Mouse (Mus musculus): ENCODE data around the gene Fnip2.

DNA sequence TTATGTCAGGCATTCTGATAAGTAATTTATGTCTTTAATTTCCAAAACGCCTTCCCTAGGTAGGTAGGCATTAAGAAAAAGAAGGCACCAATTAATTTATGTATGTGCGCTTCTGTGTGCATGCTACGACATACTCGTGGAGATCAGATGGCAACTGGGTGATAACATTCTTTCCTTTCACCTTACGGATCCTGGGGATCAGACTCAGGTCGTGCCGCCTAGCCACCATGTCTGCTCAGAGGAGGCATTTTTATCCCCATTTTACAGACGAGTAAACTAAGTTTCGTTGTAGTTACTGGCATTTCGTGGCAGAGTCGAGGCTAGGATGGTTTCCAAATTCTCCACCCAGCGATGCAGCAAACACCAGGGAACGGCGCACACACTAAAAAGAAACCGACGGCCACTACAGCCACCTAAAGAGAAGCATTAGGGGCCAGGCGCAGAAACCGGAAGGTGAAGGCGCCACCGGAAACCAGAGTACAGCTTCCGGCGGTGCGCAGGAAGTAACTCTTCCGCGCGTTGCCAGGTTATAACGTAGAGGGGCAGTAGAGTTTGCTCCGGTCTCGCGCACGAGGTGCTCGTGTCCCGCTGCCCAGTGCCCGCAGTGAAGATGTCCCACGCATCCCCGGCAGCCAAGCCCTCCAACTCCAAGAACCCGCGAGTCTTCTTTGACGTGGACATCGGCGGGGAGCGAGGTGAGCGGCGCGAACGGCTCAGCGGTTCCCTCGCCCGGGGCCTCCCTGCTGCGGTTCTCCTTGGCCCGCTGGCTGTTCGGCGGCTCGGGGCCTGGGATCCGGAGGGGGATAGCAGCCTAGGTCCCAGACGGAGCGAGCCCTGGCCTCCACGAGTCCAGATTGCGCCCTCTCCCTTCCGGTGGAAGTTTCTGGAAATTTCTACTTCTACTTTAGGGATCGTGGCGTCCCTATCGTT is 23.5 kb upstream of the Fnip2 start, which contains the start of gene Ppid:
- TF ChIP-seq CTCF (IDR thresholded peaks at IDR 0.05; ENCODE audit: low read depth, low read length) (no peak), GATA1 (IDR thresholded peaks at IDR 0.05; ENCODE audit: borderline replicate concordance, low read length) (no peak)

All from G1E (cell line).